Mouse (Mus musculus): ENCODE measurements at regions not wholly inside any gene's neighbourhood (a gene's known extent, or its start where the extent isn't known, plus 50 kb on each side); places are given as distances from the start of the nearest gene placed in this dataset.

DNA sequence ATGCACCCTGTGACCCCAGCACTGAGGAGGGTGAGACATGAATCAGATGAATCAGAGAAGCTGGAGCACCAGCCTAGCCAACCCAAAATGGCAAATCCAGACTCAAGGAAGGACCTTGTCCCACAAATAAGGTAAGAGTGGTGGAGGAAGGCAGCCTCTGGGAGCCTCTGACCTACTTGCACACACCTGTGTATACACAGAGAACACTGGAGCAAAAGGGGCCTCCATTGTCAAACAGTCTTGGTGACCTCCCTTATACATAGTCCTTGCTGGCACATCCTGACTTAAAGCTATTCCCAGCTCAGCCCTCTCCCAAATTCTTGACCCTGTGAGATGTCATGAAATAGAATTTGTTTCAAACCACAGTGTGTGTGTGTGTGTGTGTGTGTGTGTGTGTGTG, 57.1 kb downstream of the Inhbb start:
- no peak for DNase-seq

DNA sequence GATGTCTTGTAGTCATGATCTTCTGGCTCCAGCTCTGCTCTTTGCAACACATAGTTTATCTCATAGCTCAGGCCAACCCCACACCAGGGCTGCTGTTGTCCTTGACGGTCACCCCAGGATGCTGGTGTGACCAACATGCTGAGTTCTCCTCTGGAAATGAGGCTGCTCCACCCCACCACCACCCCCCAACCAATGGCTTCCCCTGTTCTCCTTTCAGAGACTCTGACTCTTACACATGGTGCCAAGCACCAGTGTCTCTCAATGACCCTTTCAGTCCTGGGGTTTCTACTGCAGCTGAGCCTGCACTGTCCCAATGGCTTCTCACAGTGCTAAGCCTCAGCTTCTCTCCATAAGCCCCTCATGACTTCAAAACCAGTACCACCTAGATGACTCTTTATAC, 64.0 kb downstream of the Inhbb start:
- no peak for DNase-seq

DNA sequence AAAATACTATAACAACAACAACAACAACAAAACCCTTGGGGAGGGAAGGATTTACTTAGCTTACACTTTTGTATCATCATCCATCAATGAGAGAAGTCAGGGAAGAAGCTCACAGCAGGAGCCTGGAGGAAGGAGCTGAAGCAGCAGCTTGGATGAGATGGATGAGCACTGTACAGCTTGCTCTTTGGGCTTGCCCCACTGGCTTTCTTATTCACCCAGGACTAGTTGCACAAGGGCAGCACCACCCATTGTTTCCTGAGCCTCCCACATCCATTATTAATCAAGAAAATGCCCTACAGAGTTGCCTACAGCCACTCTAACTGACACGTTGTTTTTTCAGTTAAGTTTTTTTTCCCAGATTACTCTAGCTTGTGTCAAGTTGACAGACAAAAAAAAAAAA, 65.1 kb downstream of the Inhbb start:
- DNase-seq: no peak

DNA sequence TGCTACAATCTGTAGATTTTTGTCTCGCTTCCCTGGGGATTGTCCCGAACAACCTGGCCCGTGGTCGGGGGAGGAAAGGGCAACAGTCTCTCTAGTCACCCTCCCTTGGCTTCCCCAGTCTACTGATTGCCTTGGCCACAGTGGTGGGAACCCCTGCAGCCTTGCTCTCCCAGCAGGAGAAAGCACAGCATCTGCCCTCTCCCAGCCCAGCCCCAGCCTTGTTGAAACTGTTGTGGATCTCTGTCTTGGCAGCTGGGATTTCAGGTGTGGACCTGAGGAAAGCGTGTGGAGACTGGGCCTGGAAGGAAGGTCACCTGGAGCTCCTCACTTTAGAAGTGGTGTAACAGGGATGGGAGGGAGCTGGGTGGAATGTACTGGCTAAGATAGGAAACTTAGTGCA, 66.6 kb downstream of the Inhbb start:
- DNase-seq: no peak

DNA sequence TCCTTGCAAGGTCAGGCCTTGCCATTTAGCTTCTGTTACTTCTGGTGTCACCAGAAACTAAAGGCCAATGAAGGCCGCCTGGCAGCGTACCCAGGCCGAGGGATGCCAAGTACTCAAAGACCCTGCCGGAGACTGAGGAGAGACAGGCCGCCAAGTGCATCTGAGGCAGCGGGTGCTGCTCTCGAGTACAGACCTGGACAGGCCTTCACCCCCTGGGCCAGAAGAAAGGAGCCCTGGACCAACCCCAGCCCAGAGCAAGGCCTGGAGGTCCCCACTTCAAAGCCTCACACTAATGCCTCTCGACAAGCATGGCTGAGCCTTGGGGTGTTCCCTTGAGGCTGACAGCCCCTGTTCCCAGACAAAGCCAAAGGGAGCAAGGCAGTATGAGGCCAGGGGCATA, 70.5 kb downstream of the Inhbb start:
- no peak for DNase-seq

DNA sequence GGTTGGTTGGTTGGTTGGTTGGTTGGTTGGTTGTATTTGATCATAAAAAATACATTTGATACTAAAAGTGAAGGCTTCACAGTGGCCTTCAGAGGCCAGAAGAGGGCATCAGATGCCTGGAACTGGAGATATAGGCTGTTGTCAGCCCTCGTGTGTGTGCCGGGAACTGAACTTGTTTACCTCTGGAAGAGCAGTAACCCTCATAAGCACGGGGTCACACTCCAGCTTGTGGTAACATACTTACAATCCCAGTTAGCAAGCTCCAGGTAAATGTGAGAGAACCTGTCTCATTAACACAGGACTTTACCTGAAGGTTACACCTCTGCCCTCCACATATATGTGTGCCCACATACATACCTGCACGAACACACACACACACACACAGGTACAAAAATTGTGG, 71.2 kb downstream of the Inhbb start:
- no peak for DNase-seq

DNA sequence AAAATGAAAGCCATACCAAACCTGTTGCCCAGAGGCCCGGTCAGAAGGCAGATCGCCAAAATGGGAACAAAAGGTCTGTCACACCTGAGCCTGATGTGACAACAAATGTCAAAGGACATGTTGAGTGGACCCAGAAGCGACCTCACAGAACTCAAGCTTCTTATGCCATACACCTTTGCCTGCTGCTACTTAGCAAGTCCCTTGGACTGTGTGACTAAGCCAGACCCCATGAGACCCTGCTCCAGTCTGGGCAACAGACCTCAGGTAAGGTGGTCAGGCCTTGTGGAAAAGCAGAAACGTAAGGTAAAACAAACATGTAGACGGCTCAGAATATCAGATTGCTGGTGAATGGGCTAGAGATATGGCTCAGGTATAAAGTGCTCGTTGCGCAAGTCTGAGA, 71.8 kb downstream of the Inhbb start:
- no peak for DNase-seq

DNA sequence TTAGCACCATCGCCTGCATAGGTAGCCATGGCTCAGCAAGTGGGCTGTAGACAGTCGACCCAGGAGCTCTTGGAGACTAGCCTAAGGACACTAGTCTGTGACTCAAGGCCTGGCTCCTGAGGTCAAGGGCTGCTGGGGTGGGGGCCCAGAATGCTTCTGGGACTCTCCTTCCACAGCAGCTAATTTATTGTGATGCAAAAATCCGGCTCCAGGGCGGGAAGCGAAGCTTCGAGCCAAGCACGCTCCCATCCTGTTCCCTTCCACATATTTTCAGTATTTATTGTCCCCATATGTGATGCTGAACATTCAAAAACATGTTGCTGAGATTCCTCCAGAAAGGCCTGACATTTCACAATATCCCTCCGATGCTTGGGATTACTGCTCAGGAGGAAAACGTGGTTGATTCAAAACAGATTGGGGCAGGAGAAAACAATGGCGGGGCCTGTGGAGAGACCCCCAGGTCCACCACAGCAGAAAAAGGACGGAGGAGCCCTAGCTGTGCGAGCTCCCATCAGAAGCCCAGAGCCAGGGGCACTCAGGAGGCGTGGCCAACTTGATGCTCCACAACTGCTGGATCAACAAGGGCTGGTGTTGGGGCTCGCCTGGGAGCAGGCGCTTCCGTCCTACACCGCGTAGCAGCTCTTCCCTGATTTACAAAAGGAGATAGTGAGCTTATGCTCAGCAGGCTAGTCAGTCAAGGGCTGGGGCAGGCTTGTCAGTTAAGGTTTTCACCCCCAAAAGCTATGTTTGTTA, 73.4 kb downstream of the Inhbb start:
- no peak for DNase-seq

DNA sequence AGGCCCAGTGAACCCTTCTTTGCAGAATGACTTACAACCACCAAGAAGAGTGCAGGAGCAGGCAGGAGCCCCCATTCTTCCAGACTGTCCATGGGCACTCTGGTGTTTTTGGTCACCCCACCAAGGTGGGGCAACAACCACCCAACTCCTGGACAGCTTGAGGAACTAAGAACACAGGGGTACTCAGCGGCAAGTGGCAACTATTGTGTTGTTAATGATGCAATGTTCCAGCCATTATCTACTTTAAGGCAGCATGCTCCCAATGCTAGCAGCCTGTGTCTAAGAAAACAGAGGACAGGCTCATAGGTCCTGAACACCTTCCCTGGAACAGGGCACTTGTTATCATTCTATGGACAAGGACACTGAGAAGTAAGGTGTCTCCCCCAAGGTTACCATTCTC, 74.3 kb downstream of the Inhbb start:
- no peak for DNase-seq

DNA sequence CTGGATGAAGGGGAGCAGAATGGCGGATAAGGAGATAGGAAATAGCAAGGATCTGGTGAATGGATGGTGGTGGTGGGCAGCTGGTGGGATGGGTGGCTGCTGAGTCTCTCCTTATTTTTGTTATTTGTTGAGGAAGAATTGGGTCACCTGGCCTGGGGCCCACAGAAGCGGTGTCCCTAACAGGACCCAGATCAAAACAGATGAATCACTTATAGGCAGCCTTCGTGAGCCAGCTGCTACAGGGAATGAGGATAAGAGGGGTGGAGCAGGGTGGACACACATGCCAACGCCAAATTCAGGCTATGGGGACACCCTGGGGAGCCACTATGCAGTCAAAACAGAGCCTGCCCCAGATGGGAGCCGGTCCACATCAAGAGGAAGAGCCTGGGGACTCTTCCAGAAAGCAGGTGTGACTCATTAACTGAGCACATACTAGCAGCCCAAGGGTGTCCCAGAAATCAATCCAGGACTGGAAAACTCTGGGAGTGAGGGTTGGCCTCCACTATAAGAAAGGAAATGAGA, 75.4 kb downstream of the Inhbb start:
- no peak for DNase-seq

DNA sequence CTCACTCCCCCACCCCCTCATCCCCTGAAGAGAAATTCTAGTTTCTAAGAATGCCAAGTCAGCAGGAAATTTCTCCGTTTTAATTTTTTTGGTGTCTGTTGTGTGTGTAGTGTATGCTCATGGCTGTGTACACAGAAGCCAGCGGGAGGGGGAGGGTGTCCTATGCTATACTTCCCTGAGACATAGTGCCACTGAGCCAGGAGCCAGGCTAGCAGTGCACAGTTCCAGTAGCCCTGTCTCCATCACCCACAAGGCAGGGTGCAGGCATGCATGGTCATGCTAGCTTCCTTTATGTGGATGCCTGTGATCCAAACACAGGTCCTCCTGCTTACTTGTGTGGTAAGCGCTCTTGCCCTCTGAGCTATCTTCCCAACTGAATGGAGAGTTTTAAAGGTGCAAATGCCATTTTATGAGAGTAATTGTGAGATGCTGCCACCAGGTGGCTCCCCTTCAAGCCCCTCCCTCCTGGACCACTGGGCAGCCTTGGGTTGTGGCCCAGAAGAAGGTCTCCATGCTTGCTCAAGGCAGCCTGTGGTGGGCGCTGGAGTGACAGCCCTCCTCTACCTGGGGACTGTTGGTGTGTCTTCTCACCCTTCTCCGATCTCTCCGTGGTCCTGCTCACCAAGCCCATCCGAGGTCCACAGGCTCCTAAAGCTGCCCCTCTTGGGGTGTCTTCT, 76.8 kb downstream of the Inhbb start:
- no peak for DNase-seq

DNA sequence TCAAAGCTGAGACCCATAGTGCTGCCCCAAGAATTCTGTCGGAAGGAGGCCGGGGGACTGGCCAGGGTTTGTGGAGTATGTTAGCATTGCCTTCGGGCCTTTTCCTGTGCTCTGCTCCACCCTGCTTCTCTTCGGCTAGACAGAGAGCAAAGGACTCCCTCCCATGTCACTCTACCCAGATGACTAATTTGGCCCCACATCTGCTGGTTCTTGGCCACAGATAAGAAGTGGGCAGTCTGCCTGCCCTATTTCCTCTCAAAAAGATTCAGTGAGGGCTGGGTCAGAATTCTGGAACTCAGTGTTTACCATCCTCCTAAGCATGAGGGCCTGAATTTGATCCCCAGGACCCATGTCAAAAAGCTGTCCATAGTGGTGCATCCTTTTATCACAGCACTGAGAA, 78.0 kb downstream of the Inhbb start:
- DNase-seq: no peak

DNA sequence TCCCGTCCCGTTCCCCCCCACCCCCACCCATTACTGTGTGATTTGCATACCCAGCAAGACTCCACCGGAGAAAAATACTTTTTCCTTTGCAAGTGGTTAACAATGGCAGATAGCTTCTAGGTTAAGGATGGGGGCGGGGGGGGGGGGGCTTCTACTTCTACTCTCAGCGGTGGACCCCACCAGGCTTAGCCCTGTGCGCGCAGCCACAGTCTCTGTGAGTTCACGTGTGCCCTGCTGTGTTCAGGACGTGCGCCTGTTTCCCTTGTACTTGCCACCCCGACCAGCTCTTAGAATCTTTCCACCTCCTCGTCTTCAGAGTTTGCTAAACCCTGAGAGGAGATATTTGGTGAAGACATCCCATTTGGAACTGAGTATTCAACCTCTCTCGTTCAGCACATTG, 86.9 kb downstream of the Inhbb start:
- DNase-seq: no peak

DNA sequence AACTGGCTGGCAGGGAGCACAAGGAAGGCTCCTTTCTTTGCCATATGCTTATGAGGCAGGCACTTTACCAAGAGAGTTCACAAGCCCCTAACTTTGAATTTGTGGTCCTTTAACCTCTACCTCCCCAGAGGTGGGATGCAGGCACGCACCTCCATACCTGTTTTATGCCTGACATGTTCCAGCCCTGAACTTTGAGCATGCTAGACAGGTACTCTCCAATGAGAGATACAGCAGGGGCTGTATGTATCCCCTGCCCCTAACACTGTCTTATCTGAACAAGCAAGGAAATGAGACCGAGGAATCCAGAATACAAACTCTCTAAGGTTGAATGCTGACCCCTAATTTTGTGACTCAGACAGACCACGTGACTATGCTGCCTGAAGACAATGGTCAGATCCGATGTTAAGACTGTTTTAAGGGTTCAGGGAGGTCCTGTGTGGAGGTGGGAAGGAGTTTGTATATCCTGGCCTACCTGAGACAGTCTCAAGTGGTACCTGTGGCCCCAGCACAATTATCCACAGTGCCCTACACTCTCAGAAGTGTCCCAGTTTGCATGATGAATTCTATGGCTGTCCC, 91.2 kb downstream of the Inhbb start:
- no peak for DNase-seq

DNA sequence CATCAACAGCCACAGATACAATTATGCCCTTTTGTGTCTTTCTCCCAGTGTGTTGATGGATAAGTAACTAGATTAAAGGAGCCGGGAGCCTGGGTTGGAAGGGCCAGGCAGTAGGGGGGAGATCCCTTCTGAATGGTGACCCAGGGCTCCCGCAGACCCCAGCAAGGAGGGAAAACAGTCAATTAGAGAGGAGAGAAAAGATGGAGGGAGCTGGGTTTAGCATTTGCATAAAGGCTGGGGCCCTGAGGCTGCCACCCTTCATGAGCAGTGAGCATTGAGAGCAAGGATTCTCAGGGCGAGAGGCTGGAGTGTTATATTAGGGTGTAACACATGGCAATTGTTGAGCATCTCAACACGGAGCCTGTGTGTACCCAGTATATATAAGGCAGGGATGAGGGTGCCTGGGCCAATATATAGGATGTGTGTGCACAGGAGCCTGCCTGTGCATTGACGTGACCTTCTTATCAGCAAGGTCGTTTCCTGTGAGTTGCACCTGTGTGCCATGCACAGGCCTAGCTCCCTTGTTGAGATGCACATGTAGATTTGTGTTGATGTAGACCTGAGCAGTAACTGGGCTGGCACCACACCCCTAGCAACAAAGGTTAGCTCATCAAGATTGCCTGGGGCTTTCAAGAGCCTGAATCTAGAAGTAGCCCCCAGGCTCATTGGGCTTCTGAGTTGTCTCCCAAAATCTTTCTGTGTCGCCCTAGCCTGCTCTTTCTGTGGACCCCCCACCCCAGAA, 92.2 kb downstream of the Inhbb start:
- DNase-seq: no peak

DNA sequence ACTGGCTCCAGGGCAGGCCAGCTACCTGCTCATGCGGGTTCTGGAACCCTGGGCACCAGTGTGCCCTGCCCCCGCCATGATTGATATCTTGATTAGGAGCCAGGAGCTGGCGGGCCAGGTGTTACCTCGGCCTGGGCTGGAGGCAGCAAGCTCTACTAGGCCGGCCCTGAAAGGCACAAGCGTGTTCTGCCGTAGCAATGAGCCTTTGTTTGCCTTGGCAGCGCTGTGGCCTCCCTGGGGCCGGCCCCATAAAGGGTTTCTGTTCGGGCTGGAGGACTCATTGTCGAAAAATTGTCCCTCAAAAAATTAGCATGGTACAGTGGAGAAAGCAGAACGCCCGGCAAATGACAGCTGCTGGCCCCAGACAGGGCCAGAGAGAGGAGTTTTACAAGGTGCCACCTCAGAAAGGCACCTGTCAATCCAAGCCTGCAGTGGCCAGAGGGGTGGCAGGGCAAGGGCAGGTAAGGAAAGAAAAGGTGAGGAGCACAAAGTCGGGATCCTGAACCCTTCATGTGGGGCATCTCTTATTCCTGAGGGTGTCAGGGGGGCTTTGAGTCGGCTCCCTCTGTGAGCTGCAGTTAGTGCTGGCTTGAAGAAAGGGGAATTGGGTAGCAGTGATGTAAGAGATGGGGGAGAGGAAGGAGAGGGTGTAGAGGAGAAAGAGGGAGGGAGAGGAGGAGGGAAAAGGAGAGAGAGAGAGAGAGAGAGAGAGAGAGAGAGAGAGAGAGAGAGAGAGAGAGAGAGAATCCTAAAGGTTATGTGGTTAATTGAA, 92.9 kb downstream of the Inhbb start:
- no peak for DNase-seq

DNA sequence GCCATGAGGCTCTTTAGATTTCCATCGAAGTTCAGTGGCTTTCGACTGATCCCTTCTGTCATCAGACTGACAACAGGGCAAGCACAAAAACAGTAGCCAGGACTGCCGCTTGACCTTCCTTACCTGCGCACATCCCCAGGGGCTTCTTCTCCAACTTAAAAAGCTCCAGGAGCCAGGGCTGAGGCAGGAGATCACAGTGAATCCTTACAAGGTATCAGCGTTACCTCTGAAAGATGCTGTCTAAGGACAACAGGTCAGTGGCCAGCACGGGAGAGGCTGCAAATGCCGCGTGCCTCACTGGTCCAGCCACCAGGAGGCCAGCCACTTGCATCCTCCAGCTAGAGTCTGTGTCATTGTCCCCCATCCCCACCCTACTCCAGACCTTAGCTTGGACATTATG, 97.5 kb downstream of the Inhbb start:
- DNase-seq: no peak

DNA sequence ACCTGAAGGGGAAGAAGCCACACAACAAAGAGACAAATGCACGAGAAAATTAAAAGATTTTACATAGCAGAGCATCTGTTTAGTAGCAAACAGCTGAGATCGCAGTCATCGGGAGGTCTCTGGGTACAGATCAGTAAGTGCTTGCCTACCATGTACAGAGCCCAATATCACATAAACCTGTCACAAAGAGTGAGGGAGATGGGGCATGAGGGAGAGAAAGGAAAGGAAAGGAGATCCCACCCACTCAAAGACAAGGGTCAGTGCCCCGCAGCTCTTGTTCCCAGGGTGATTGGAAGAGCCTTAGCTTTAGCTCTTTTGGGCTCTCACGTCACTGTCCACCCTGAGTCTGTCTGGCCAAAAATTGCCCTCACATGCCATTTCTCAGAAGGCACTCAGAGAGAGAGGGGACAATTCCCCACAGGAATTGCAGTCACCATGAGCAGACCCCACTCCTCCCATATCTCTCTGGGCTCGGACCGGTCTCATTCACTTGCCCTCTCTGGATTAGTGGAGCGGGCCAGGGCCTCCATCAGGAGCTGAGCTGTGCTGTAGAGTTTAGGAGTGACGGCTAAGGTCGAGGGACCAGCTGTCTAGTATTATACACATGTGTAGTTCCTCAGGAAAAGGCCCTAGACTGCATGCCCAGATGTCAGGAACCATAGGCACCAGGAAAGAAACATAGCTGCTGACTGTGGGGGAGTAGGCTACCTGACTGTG, 99.6 kb downstream of the Inhbb start:
- no peak for DNase-seq

DNA sequence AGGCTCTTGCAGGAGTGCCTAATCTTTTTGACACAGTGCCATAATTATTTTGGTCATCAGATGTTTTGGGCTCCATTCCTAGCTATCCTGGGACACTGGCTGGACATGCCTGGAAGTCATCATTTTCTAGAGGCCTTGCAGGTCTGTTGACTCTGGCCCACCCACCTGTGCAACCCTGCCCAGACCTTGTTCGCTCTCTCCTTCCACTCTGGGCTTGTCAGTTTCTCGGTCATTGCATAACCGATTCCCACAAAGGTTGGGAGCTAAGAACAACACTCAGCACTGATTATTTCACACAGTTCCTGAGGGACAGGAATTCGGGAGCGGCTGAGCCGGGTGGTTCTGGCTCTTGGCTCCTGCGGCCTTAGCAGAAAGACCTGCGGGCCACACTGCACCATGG, 100.2 kb downstream of the Inhbb start:
- no peak for DNase-seq

DNA sequence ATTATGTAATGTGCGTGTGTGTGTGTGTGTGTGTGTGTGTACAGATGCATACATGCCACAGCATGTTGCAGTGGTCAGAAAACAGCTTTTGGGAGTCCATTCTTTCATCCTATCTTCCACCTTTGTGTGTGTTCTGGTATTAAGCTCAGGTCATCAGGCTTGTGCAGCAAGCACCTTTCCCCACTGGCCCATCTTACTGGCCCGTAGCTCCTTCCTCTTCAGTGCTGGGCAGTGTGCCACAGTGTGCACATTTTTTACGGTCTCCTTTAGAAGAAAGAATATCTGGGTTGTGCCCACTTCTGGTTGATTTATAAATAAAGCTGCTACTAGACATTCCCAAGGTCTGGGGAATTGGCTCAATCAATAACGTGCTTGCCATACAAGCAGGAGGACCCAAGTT, 105.0 kb downstream of the Inhbb start:
- no peak for DNase-seq

DNA sequence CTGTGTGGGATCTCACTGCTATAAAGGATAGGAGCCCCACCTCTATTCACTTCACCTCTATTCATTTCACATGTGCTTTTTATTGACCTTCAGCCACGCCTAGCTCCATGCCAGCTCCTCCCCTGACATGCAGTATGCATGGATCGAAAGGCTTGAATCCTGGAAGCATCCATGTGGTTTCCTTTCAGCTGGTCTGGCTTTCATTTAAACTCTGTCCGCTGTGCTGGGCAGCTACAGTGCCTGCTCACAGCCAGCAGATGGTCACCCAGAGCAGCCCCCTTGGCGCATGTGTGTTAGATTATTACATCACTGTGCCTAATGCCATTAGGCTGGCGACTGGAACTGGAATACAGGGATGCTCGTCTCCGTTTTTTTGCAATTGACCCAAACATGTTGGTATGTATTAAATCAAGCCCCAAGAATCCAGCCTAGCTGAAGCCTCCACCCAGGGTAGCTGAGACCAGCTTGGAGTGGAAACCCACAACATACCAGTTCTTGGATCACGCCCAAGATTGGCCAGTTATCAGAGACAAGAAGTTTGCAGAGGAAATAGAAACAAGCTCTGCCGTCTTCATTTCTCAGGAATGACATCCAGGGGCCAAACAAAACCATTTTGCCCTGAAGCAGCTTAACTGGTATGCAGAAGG, 113.2 kb downstream of the Inhbb start:
- no peak for DNase-seq
